Mouse (Mus musculus) right cerebral cortex, adult 18-20 months (tissue): Measurements from ENCODE around the gene Gm28372.
A peak's percentile ranks its signal among the peaks of the same experiment; 100 is the strongest.

Experiments
- DNase-seq: peaks from one replicate; pipeline ENCODE4 v3.0.0; 2022; ENCODE audit warnings: mixed read lengths

The Gm28372 gene

GRCm38 (mm10) chr2:130412775-130413174 lies 7.7 kb downstream of the Gm28372 start:
- no peak for DNase-seq

GRCm38 (mm10) chr2:130414094-130414856 lies 9.2 kb downstream of the Gm28372 start:
- DNase-seq = no peak

GRCm38 (mm10) chr2:130421781-130422620 lies 17.0 kb downstream of the Gm28372 start:
- DNase-seq = no peak

GRCm38 (mm10) chr2:130423397-130424125 lies 18.5 kb downstream of the Gm28372 start:
- peak; percentile 79 for DNase-seq

GRCm38 (mm10) chr2:130424126-130424853 lies 19.3 kb downstream of the Gm28372 start, which contains the start of the genes Vps16 and Pced1a:
Gene Vps16, plus strand, starts transcription at chr2:130424339.
Gene Pced1a, minus strand, starts transcription at chr2:130424701.
- DNase-seq = peak; percentile 94

GRCm38 (mm10) chr2:130425112-130425511 lies 20.1 kb downstream of the Gm28372 start:
- DNase-seq = no peak

- no peak for DNase-seq
Measured at GRCm38 (mm10) chr2:130429851-130430250, 24.8 kb downstream of the Gm28372 start.

- no peak for DNase-seq
Measured at GRCm38 (mm10) chr2:130430484-130430883, 25.4 kb downstream of the Gm28372 start.

- no peak for DNase-seq
Measured at GRCm38 (mm10) chr2:130432157-130432556, 27.1 kb downstream of the Gm28372 start.

GRCm38 (mm10) chr2:130433152-130433551 lies 28.1 kb downstream of the Gm28372 start:
- peak; percentile 41 for DNase-seq

GRCm38 (mm10) chr2:130436769-130437168 lies 31.7 kb downstream of the Gm28372 start:
- DNase-seq = no peak

- no peak for DNase-seq
Measured at GRCm38 (mm10) chr2:130438861-130439260, 33.8 kb downstream of the Gm28372 start.

- no peak for DNase-seq
Measured at GRCm38 (mm10) chr2:130439840-130440480, 34.9 kb downstream of the Gm28372 start.

GRCm38 (mm10) chr2:130442162-130442561 lies 37.1 kb downstream of the Gm28372 start:
- DNase-seq = no peak

GRCm38 (mm10) chr2:130448449-130448848 lies 43.4 kb downstream of the Gm28372 start:
- no peak for DNase-seq

GRCm38 (mm10) chr2:130449021-130449793 lies 44.2 kb downstream of the Gm28372 start:
- no peak for DNase-seq

- DNase-seq = peak; percentile 93
Measured at GRCm38 (mm10) chr2:130449794-130450433, 44.9 kb downstream of the Gm28372 start, which contains the start of gene Ptpra. Gene Ptpra, plus strand, starts transcription at chr2:130450278.

GRCm38 (mm10) chr2:130450434-130450796 lies 45.4 kb downstream of the Gm28372 start:
- peak; percentile 82 for DNase-seq

GRCm38 (mm10) chr2:130451086-130451726 lies 46.2 kb downstream of the Gm28372 start:
- DNase-seq = no peak

- DNase-seq = no peak
Measured at GRCm38 (mm10) chr2:130451727-130452090, 46.7 kb downstream of the Gm28372 start.
